Mouse (Mus musculus) kidney, postnatal 0 days (tissue): ENCODE results near the gene Pakap. TPM values are rescaled to one million over a fixed set of nuclear protein-coding genes. Genes with fewer than 3 reads are reported as not detected.

Experiments
- ATAC-seq: fragments of 200-750 bp; cut with Nextera tagmentation; replicated peaks from 2 replicates; pipeline ENCODE4 v1.8.0; 2017; ENCODE audit warnings: low read depth, moderate number of reproducible peaks, moderate TSS enrichment, moderate library complexity; ENCODE audit not compliant: low FRiP score
- DNase-seq: peaks from one replicate; pipeline ENCODE4 v3.0.0-alpha.2; 2016; ENCODE audit warnings: low spot score
- H3K27ac ChIP-seq: fragments of 300-500 bp; sonication (generic); 2 replicates; pipeline ENCODE4 v1.5.1; 2014; ENCODE audit warnings: mild to moderate bottlenecking
- H3K27me3 ChIP-seq: fragments of 300-500 bp; sonication (generic); 2 replicates; pipeline ENCODE4 v1.6.1; 2014; ENCODE audit warnings: low read length, mixed read lengths; ENCODE audit not compliant: insufficient read depth
- H3K36me3 ChIP-seq: fragments of 300-500 bp; sonication (generic); 2 replicates; pipeline ENCODE4 v1.6.1; 2014; ENCODE audit warnings: low read length, mixed read lengths; ENCODE audit not compliant: insufficient read depth
- H3K4me1 ChIP-seq: fragments of 300-500 bp; sonication (generic); replicated peaks from 2 replicates; pipeline ENCODE4 v1.6.1; 2014; ENCODE audit warnings: antibody characterized with exemption, low read length, mixed read lengths; ENCODE audit not compliant: insufficient read depth
- H3K4me2 ChIP-seq: fragments of 300-500 bp; sonication (generic); 2 replicates; pipeline ENCODE4 v1.6.1; 2014; ENCODE audit warnings: mild to moderate bottlenecking, low read length, moderate library complexity, mixed read lengths
- H3K4me3 ChIP-seq: fragments of 300-500 bp; sonication (generic); replicated peaks from 2 replicates; pipeline ENCODE4 v1.5.1; 2014; ENCODE audit warnings: low read depth, low read length
- H3K9ac ChIP-seq: fragments of 300-500 bp; sonication (generic); 2 replicates; pipeline ENCODE4 v1.6.1; 2014; ENCODE audit warnings: low read depth, low read length
- H3K9me3 ChIP-seq: fragments of 300-500 bp; sonication (generic); replicated peaks from 2 replicates; pipeline ENCODE4 v1.6.1; 2016; ENCODE audit warnings: low read length, inconsistent platforms, mixed read lengths
- CTCF ChIP-seq: IDR thresholded peaks from 2 replicates; pipeline ENCODE4 v1.5.1; 2016; ENCODE audit warnings: antibody characterized with exemption, low read depth, mild to moderate bottlenecking, moderate library complexity
- WGBS: fragments of 180-500 bp; shearing (Covaris S2); extraction: QIAGEN DNeasy Blood & Tissue Kit; methylation state at CpG from one replicate; pipeline ENCODE4 v1.1.7; 2014; 5-methylcytosine and 5-hydroxymethylcytosine counted together
- polyA plus RNA-seq: library from polyadenylated mRNA; unstranded; fragments of >200 nt; fragmentation: Nextera tagmentation; extraction: Ambion mirVana; gene quantifications from 2 replicates; pipeline ENCODE4 v1.2.1, GENCODE M21; 2015

Pakap gene
- polyA plus RNA-seq: 11.5 and 14.6 TPM in 2 replicates

DNA sequence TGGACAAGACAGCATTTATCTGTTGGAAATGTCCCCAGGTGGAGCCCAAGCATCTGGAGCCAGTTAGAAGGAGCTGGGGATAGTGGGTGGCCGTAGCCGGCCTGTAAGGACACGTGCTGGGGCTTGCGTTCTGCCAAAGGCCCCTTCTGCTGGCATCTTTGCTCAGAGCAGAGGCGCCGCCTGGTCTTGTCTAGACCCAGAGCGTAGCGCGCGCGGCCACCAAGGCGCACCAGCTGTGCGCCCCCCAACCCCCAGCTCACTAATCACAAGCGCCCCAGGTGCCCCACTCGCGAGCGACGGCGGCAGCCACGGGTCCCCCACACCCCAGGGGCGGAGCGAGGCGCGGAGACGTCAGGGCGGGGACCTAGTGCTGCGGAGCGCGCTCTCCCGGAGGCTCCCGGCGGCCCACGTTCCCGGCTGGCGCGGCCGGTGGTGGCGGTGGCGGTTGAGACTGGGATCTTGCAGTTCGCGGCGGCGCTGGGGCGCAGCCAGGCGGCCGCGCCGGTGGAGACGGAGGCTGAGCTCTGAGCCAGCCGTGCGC lies at the start of gene Pakap:
Pakap (plus strand) TSS at position 514 of the 541 bp plus-strand sequence.
- WGBS: 1% methylated on average over 49 of the region's 51 CpGs
- TF ChIP-seq CTCF: peak; percentile 8; the same call in 1 of the 2 replicates
- Histone ChIP-seq H3K4me3 (peak within 1 kb of the TSS; percentile 52), H3K4me1 (peaks cover 7% of the 10 kb centered on the region; the same call in 1 of the 2 replicates), H3K9me3 (no peaks in the 10 kb centered on the region), H3K27ac (0 out of 2 replicates have a peak within 1 kb of the TSS, but pooled peaks have one; percentile 36), H3K9ac (peak within 1 kb of the TSS; percentile 63), H3K4me2 (peak within 1 kb of the TSS; percentile 97), H3K36me3 (no peaks in the 10 kb centered on the region), H3K27me3 (peaks cover 4% of the 10 kb centered on the region; the same call in 1 of the 2 replicates)
- DNase-seq (peak; percentile 66), ATAC-seq (peak; percentile 72)

DNA sequence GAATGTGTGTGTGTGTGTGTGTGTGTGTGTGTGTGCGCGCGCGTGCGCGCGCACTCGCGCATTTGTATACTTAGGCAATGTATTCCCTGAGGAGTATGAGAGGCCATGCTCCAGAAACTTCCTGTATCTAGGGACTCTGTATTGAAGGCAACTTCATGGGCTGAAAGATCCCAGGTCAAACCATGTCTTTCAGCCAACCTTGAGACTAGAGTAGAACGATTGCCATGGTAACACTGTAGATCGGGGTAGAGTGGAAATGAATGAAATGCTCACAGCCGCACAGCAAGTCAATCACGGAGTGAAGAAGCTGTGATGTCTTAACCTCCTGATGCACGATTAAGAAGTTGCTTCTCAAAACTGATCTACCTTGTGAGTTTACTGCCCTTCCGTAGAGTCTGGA lies 44.5 kb upstream of the Pakap start:
- Histone ChIP-seq H3K4me2 (no peak overlapping the region), H3K27me3 (no peaks in the 10 kb centered on the region), H3K36me3 (no peaks in the 10 kb centered on the region), H3K4me1 (no peaks in the 10 kb centered on the region), H3K9me3 (no peaks in the 10 kb centered on the region), H3K27ac (no peak overlapping the region), H3K4me3 (no peak overlapping the region), H3K9ac (no peak overlapping the region)
- TF ChIP-seq CTCF: no peak
- WGBS: 97% methylated on average over 15 of the region's 15 CpGs
- ATAC-seq (no peak), DNase-seq (no peak)

DNA sequence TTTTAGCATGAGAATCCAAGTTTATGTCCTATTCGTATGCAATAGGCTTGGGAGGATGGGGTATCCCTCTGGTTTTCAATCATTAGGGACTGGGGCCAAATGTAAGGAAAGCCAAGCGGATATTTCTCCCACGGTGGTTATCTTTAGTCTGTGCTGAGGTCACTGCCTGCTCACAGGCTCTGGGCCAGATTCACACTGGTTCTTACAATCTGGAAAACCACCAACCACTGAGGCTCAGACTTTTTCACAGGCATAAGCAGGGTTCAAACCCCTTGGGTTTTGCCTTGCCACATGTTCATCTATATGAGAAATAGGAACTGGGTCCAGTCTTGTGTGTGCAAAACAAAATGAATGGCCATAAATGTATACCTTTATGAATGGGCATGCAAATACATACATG lies 43.5 kb upstream of the Pakap start:
- no peak overlapping the region for H3K9ac ChIP-seq
- no peaks in the 10 kb centered on the region for H3K27me3 ChIP-seq
- no peaks in the 10 kb centered on the region for H3K4me1 ChIP-seq
- TF ChIP-seq CTCF: no peak
- no peaks in the 10 kb centered on the region for H3K9me3 ChIP-seq
- WGBS: 73% methylated on average over 3 of the region's 3 CpGs
- no peak overlapping the region for H3K4me2 ChIP-seq
- no peak overlapping the region for H3K27ac ChIP-seq
- H3K36me3 ChIP-seq: no peaks in the 10 kb centered on the region
- H3K4me3 ChIP-seq: no peak overlapping the region
- ATAC-seq: no peak
- DNase-seq: no peak

DNA sequence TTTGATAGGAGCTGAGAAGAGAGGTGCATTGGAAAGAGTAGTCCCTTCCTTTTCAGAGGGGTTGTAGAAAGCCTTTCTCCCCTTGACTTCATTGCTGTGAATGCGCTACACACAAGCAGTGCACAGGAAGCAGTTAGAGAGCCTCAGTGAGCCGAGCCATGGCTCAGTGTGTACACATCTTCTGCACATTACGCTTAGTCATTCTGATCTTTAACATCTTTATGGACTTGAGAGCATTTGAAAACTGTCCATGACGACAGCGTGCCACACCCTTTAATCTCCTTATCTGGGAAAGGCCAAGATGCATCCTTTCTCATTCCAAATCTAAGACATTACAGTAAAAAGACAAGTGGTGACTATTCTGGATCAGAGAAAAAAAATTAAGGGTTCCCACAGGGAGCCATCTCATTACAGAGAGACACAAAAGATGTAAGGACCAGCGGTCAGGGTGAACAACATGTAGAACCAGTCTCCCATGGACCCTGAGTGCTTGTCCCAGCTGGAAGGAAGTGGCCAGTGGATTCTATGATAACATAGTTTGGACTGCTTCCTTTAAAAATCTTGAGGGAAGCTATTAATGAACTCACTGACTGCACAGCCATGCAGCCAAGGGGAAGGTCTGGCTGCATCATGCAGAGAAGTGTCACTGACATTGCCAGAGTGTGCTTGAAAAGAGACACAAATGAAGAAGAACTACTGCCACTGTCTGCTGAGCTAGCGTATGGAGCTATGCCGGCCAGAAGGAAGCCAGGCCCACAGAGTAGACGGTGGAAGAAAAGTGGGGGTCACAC lies 42.6 kb upstream of the Pakap start:
- no peaks in the 10 kb centered on the region for H3K9me3 ChIP-seq
- no peaks in the 10 kb centered on the region for H3K36me3 ChIP-seq
- no peak overlapping the region for H3K27ac ChIP-seq
- no peak for DNase-seq
- H3K27me3 ChIP-seq: no peaks in the 10 kb centered on the region
- 76% methylated on average over 9 of the region's 9 CpGs for WGBS
- no peak for TF ChIP-seq CTCF
- H3K4me2 ChIP-seq: no peak overlapping the region
- no peak overlapping the region for H3K9ac ChIP-seq
- no peaks in the 10 kb centered on the region for H3K4me1 ChIP-seq
- no peak for ATAC-seq
- no peak overlapping the region for H3K4me3 ChIP-seq

DNA sequence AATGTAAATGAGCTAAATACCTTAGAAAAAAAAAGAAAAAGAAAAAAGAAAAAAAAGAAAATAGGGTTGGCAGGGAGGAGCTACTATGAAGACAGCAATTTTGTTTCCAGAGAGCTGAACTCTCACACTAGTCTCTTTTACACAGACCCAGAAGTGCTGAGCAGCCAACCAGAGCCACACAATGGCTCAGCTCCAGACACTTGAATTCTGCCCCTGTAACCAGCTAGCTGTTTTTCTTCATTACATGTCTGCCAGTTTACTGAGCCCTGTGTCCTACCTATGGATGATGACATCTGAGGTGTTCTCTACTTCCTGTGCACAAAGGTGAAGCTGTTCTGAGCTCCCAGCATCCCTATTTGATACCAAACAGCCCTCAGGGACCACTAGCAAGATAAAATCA lies 39.7 kb upstream of the Pakap start:
- Histone ChIP-seq H3K9me3 (no peaks in the 10 kb centered on the region), H3K4me3 (no peak overlapping the region), H3K27ac (no peak overlapping the region), H3K4me1 (no peaks in the 10 kb centered on the region), H3K9ac (no peak overlapping the region), H3K4me2 (no peak overlapping the region), H3K36me3 (no peaks in the 10 kb centered on the region), H3K27me3 (no peaks in the 10 kb centered on the region)
- ATAC-seq (no peak), DNase-seq (no peak)
- TF ChIP-seq CTCF: no peak

DNA sequence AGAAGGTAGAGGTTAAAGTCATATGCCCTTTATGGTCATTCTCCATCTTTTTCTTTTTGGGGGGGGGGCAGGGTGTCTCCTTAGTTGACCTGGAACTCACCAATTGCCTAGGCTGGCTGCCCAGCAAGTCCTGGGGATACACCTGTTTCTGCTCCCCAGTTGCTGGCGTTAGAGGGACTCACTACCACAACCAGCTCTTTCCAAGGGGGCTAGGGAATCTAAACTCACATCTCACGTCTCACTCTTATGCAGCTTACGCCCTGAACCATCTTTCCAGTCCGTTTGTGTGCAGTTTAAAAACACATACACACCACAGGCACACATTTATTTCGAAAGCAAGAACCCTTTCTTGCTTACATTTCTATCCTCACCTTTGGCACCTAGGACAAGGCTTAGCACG lies 34.3 kb upstream of the Pakap start:
- no peaks in the 10 kb centered on the region for H3K9me3 ChIP-seq

More for the DNA sequence above, 34.3 kb upstream of the Pakap start:
- H3K4me3 ChIP-seq: no peak overlapping the region
- no peak overlapping the region for H3K27ac ChIP-seq
- 81% methylated on average over 6 of the region's 6 CpGs for WGBS
- TF ChIP-seq CTCF: no peak
- no peaks in the 10 kb centered on the region for H3K27me3 ChIP-seq
- no peaks in the 10 kb centered on the region for H3K36me3 ChIP-seq
- no peaks in the 10 kb centered on the region for H3K4me1 ChIP-seq
- ATAC-seq (no peak), DNase-seq (no peak)
- no peak overlapping the region for H3K4me2 ChIP-seq
- H3K9ac ChIP-seq: no peak overlapping the region
